Mouse (Mus musculus) MEL (cell line): ENCODE measurements around the gene Nrn1l. TPM values are rescaled to one million over a fixed set of nuclear protein-coding genes. Genes with fewer than 3 reads are reported as not detected.
A peak's percentile ranks its signal among the peaks of the same experiment; 100 is the strongest.

ENCODE experiments used
- DNase-seq: peaks from one replicate; pipeline ENCODE4 v3.0.0; 2011; ENCODE audit warnings: low read depth, low spot score
- H3K27ac ChIP-seq: 2 replicates; pipeline ENCODE4 v1.5.1; 2012; ENCODE audit warnings: low read depth, mild to moderate bottlenecking, control low read depth, low read length, moderate library complexity; ENCODE audit not compliant: control insufficient read depth
- H3K27me3 ChIP-seq, 2 experiments: fragments of 150-350 bp in 1 of 2; sonication (generic) in 1 of 2; 2 replicates each; pipeline ENCODE4 v1.6.1; 2012; ENCODE audit warnings: low read length in 2 of 2, mild to moderate bottlenecking in 2 of 2, improper control_type of control experiment in 1 of 2, moderate library complexity in 1 of 2; ENCODE audit not compliant: insufficient read depth in 2 of 2, control insufficient read depth in 1 of 2
- H3K36me3 ChIP-seq, 2 experiments: 2 replicates each; pipeline ENCODE4 v1.6.1; 2012 to 2014; ENCODE audit warnings: low read length in 2 of 2, improper control_type of control experiment in 1 of 2, inconsistent platforms in 1 of 2, mild to moderate bottlenecking in 1 of 2; ENCODE audit not compliant: insufficient read depth in 2 of 2, control insufficient read depth in 1 of 2
- H3K4me1 ChIP-seq, 2 experiments: fragments of 150-350 bp in 1 of 2; sonication (generic) in 1 of 2; 2 replicates each; pipeline ENCODE4 v1.6.1; 2012; ENCODE audit warnings: low read length in 2 of 2, improper control_type of control experiment in 1 of 2, mild to moderate bottlenecking in 1 of 2; ENCODE audit not compliant: insufficient read depth in 2 of 2, control insufficient read depth in 1 of 2
- H3K4me3 ChIP-seq, 2 experiments: fragments of 150-350 bp in 1 of 2; sonication (generic) in 1 of 2; 2 replicates each; pipeline ENCODE4 v1.5.1; 2012; ENCODE audit warnings: low read depth in 2 of 2, low read length in 2 of 2, mild to moderate bottlenecking in 2 of 2, moderate library complexity in 2 of 2, control low read depth in 1 of 2, improper control_type of control experiment in 1 of 2; ENCODE audit not compliant: control insufficient read depth in 1 of 2, insufficient read depth in 1 of 2
- H3K79me2 ChIP-seq: 2 replicates; pipeline ENCODE4 v1.6.1; 2012; ENCODE audit warnings: mild to moderate bottlenecking, low read length, moderate library complexity; ENCODE audit not compliant: control insufficient read depth, poor library complexity, insufficient read depth
- H3K9ac ChIP-seq: 2 replicates; pipeline ENCODE4 v1.6.1; 2012; ENCODE audit warnings: low read depth, mild to moderate bottlenecking, control low read depth, low read length, moderate library complexity; ENCODE audit not compliant: control insufficient read depth, poor library complexity, severe bottlenecking
- H3K9me3 ChIP-seq: fragments of 150-350 bp; sonication (generic); replicated peaks from 2 replicates; pipeline ENCODE4 v1.6.1; 2012; ENCODE audit warnings: mild to moderate bottlenecking, low read length, improper control_type of control experiment, moderate library complexity; ENCODE audit not compliant: insufficient read depth
- BHLHE40 ChIP-seq: IDR thresholded peaks from 2 replicates; pipeline ENCODE4 v1.6.1; 2012; ENCODE audit warnings: low read depth, mild to moderate bottlenecking, inconsistent platforms, low read length, improper control_type of control experiment, borderline replicate concordance
- CHD2 ChIP-seq: IDR thresholded peaks from 2 replicates; pipeline ENCODE4 v1.6.1; 2011; ENCODE audit warnings: low read length, improper control_type of control experiment
- CTCF ChIP-seq, 3 experiments: IDR thresholded peaks in 2 of 3; conservative IDR thresholded peaks in 1 of 3; 2 replicates each; pipeline ENCODE4 v1.5.1; 2011 to 2012; ENCODE audit warnings: low read length in 3 of 3, low read depth in 2 of 3, mild to moderate bottlenecking in 2 of 3, improper control_type of control experiment in 1 of 3, inconsistent platforms in 1 of 3, mixed read lengths in 1 of 3, moderate library complexity in 1 of 3; ENCODE audit not compliant: control insufficient read depth in 1 of 3, insufficient read depth in 1 of 3, poor library complexity in 1 of 3, severe bottlenecking in 1 of 3
- E2F4 ChIP-seq: IDR thresholded peaks from 2 replicates; pipeline ENCODE4 v1.6.1; 2011; ENCODE audit warnings: low read depth, low read length, improper control_type of control experiment, borderline replicate concordance
- ELF1 ChIP-seq: IDR thresholded peaks from 2 replicates; pipeline ENCODE4 v1.6.1; 2014; ENCODE audit warnings: low read depth, mild to moderate bottlenecking, inconsistent platforms, low read length, improper control_type of control experiment, moderate library complexity
- EP300 ChIP-seq, 2 experiments: IDR thresholded peaks; 2 replicates each; pipeline ENCODE4 v1.6.1; 2011; ENCODE audit warnings: improper control_type of control experiment in 2 of 2, low read length in 2 of 2, low read depth in 1 of 2, mild to moderate bottlenecking in 1 of 2
- ETS1 ChIP-seq: IDR thresholded peaks from 2 replicates; pipeline ENCODE4 v1.6.1; 2012; ENCODE audit warnings: low read depth, mild to moderate bottlenecking, inconsistent platforms, low read length, improper control_type of control experiment, moderate library complexity
- GABPA ChIP-seq: IDR thresholded peaks from 2 replicates; pipeline ENCODE4 v1.6.1; 2012; ENCODE audit warnings: low read depth, mild to moderate bottlenecking, inconsistent platforms, low read length, improper control_type of control experiment, moderate library complexity
- GATA1 ChIP-seq: IDR thresholded peaks from 2 replicates; pipeline ENCODE4 v1.6.1; 2011; ENCODE audit warnings: low read depth, low read length, improper control_type of control experiment
- HCFC1 ChIP-seq: IDR thresholded peaks from 2 replicates; pipeline ENCODE4 v1.6.1; 2012; ENCODE audit warnings: low read depth, mild to moderate bottlenecking, inconsistent platforms, low read length, improper control_type of control experiment, moderate library complexity
- JUND ChIP-seq: IDR thresholded peaks from 2 replicates; pipeline ENCODE4 v1.6.1; 2011; ENCODE audit warnings: low read depth, mild to moderate bottlenecking, improper control_type of control experiment, low read length
- KAT2A ChIP-seq: conservative IDR thresholded peaks from 2 replicates; pipeline ENCODE4 v1.6.1; 2012; ENCODE audit warnings: low read depth, low read length, improper control_type of control experiment, inconsistent platforms
- MAFK ChIP-seq: IDR thresholded peaks from 2 replicates; pipeline ENCODE4 v1.6.1; 2011; ENCODE audit warnings: low read depth, mild to moderate bottlenecking, low read length, improper control_type of control experiment, borderline replicate concordance
- MAX ChIP-seq: IDR thresholded peaks from 2 replicates; pipeline ENCODE4 v1.6.1; 2011; ENCODE audit warnings: low read length, improper control_type of control experiment
- MAZ ChIP-seq: IDR thresholded peaks from 2 replicates; pipeline ENCODE4 v1.6.1; 2012; ENCODE audit warnings: low read depth, mild to moderate bottlenecking, inconsistent platforms, low read length, improper control_type of control experiment
- MEF2A ChIP-seq: IDR thresholded peaks from 2 replicates; pipeline ENCODE4 v1.6.1; 2014; ENCODE audit warnings: low read depth, mild to moderate bottlenecking, inconsistent platforms, low read length, improper control_type of control experiment; ENCODE audit not compliant: poor library complexity, insufficient replicate concordance, severe bottlenecking; ENCODE audit errors: extremely low read depth
- MXI1 ChIP-seq: IDR thresholded peaks from 2 replicates; pipeline ENCODE4 v1.6.1; 2011; ENCODE audit warnings: mild to moderate bottlenecking, low read depth, low read length, improper control_type of control experiment
- MYB ChIP-seq: IDR thresholded peaks from 2 replicates; pipeline ENCODE4 v1.6.1; 2011; ENCODE audit warnings: mild to moderate bottlenecking, low read depth, low read length, improper control_type of control experiment
- MYC ChIP-seq: IDR thresholded peaks from 2 replicates; pipeline ENCODE4 v1.6.1; 2011; ENCODE audit warnings: low read depth, mild to moderate bottlenecking, low read length, improper control_type of control experiment, moderate library complexity
- NRF1 ChIP-seq: IDR thresholded peaks from 2 replicates; pipeline ENCODE4 v1.6.1; 2014; ENCODE audit warnings: low read depth, mild to moderate bottlenecking, inconsistent platforms, low read length, improper control_type of control experiment, moderate library complexity; ENCODE audit not compliant: poor library complexity, insufficient read depth, severe bottlenecking
- POLR2AphosphoS2 ChIP-seq: IDR thresholded peaks from 2 replicates; pipeline ENCODE4 v1.6.1; 2011; ENCODE audit warnings: low read length, improper control_type of control experiment
- POLR2AphosphoS5 ChIP-seq: IDR thresholded peaks from 2 replicates; pipeline ENCODE4 v1.6.1; 2012; ENCODE audit warnings: low read depth, borderline replicate concordance, mild to moderate bottlenecking, inconsistent platforms, low read length, moderate library complexity, mixed read lengths
- RAD21 ChIP-seq: IDR thresholded peaks from 2 replicates; pipeline ENCODE4 v1.6.1; 2011; ENCODE audit warnings: mild to moderate bottlenecking, low read depth, low read length, improper control_type of control experiment
- RCOR1 ChIP-seq: IDR thresholded peaks from 2 replicates; pipeline ENCODE4 v1.6.1; 2012; ENCODE audit warnings: low read depth, mild to moderate bottlenecking, inconsistent platforms, low read length, improper control_type of control experiment
- SIN3A ChIP-seq: IDR thresholded peaks from 2 replicates; pipeline ENCODE4 v1.6.1; 2012; ENCODE audit warnings: low read length, improper control_type of control experiment, inconsistent platforms
- SMC3 ChIP-seq: IDR thresholded peaks from 2 replicates; pipeline ENCODE4 v1.6.1; 2011; ENCODE audit warnings: low read depth, low read length, improper control_type of control experiment
- TAL1 ChIP-seq: IDR thresholded peaks from 2 replicates; pipeline ENCODE4 v1.6.1; 2012; ENCODE audit warnings: mild to moderate bottlenecking, inconsistent platforms, low read length, moderate library complexity, mixed read lengths
- TBP ChIP-seq: IDR thresholded peaks from 2 replicates; pipeline ENCODE4 v1.8.0; 2011; ENCODE audit warnings: low read depth, low read length, improper control_type of control experiment
- TCF12 ChIP-seq: IDR thresholded peaks from 2 replicates; pipeline ENCODE4 v1.6.1; 2014; ENCODE audit warnings: low read depth, mild to moderate bottlenecking, inconsistent platforms, low read length, improper control_type of control experiment, moderate library complexity
- UBTF ChIP-seq: IDR thresholded peaks from 2 replicates; pipeline ENCODE4 v1.6.1; 2012; ENCODE audit warnings: low read depth, mild to moderate bottlenecking, inconsistent platforms, low read length, improper control_type of control experiment, moderate library complexity, borderline replicate concordance; ENCODE audit not compliant: insufficient read depth
- USF2 ChIP-seq, 2 experiments: IDR thresholded peaks; 2 replicates each; pipeline ENCODE4 v1.6.1; 2011 to 2012; ENCODE audit warnings: improper control_type of control experiment in 2 of 2, low read length in 2 of 2, borderline replicate concordance in 1 of 2, inconsistent platforms in 1 of 2, low read depth in 1 of 2, mild to moderate bottlenecking in 1 of 2; ENCODE audit not compliant: insufficient read depth in 1 of 2
- ZC3H11A ChIP-seq: IDR thresholded peaks from 2 replicates; pipeline ENCODE4 v1.6.1; 2012; ENCODE audit warnings: low read depth, mild to moderate bottlenecking, inconsistent platforms, low read length, improper control_type of control experiment
- ZKSCAN1 ChIP-seq: IDR thresholded peaks from 2 replicates; pipeline ENCODE4 v1.6.1; 2012; ENCODE audit warnings: low read depth, mild to moderate bottlenecking, inconsistent platforms, low read length, improper control_type of control experiment, moderate library complexity
- ZMIZ1 ChIP-seq: IDR thresholded peaks from 2 replicates; pipeline ENCODE4 v1.6.1; 2012; ENCODE audit warnings: low read depth, mild to moderate bottlenecking, inconsistent platforms, low read length, improper control_type of control experiment, moderate library complexity
- ZNF384 ChIP-seq: IDR thresholded peaks from 2 replicates; pipeline ENCODE4 v1.6.1; 2012; ENCODE audit warnings: low read depth, mild to moderate bottlenecking, inconsistent platforms, low read length, improper control_type of control experiment
- polyA plus RNA-seq, 2 experiments: library from polyadenylated mRNA; stranded (reverse) in 1 of 2; unstranded in 1 of 2; fragments of >175 nt in 1 of 2; fragments of >200 nt in 1 of 2; gene quantifications; 2 replicates each; pipeline versions ENCODE4 v1.2.1 to v1.2.4; 2012; ENCODE audit warnings: low replicate concordance in 2 of 2, low read depth in 1 of 2; ENCODE audit not compliant: insufficient read length in 2 of 2, insufficient read depth in 1 of 2, missing spikeins in 1 of 2
- total RNA-seq: library from RNA; depleted of rRNA; stranded (reverse); fragments of 300-350 nt; gene quantifications from 2 replicates; pipeline ENCODE4 v1.2.3, GENCODE M21; 2012

The Nrn1l gene
- total and polyA plus RNA-seq, 3 experiments: 0.39 TPM; not detected in 2

- Histone ChIP-seq H3K27me3 (no peaks in the 10 kb centered on the region), H3K4me1 (peaks cover 5 to 8% of the 10 kb centered on the region in 2 experiments), H3K79me2 (peaks cover 6% of the 10 kb centered on the region; the same call in 1 of the 2 replicates), H3K9ac (peak within 1 kb of the TSS; percentile 96), H3K27ac (peak within 1 kb of the TSS; percentile 83), H3K4me3 (peak within 1 kb of the TSS; percentile 67 to 94), H3K9me3 (no peaks in the 10 kb centered on the region), H3K36me3 (peaks cover 0 to 6% of the 10 kb centered on the region in 2 experiments; a peak in 3 of 4 replicates)
- DNase-seq: peak; percentile 96
- TF ChIP-seq ELF1: peak; percentile 70; the same call in 1 of the 2 replicates
- TF ChIP-seq POLR2AphosphoS2: no peak; the same call in 1 of the 2 replicates
- no peak for TF ChIP-seq USF2 (IDR thresholded peaks at IDR 0.05; ENCODE audit: borderline replicate concordance in 1 of 2, insufficient read depth in 1 of 2, low read depth in 1 of 2, low read length in 2 of 2)
- TF ChIP-seq HCFC1: peak; percentile 90
- TF ChIP-seq E2F4: no peak
- peak; percentile 48; the same call in 1 of the 2 replicates for TF ChIP-seq ETS1
- no peak for TF ChIP-seq BHLHE40
- no peak for TF ChIP-seq CTCF (IDR thresholded peaks at IDR 0.05 in 2 of 3, conservative IDR thresholded peaks at IDR 0.05 in 1 of 3; ENCODE audit: control insufficient read depth in 1 of 3, insufficient read depth in 1 of 3, low read depth in 2 of 3, low read length in 3 of 3, poor library complexity in 1 of 3, severe bottlenecking in 1 of 3)
- no peak for TF ChIP-seq EP300 (IDR thresholded peaks at IDR 0.05; ENCODE audit: low read depth in 1 of 2, low read length in 2 of 2)
- no peak for TF ChIP-seq ZKSCAN1
- TF ChIP-seq JUND: no peak
- TF ChIP-seq MAZ: peak; percentile 91
- peak; percentile 69; the same call in 1 of the 2 replicates for TF ChIP-seq KAT2A
- no peak for TF ChIP-seq RCOR1
- no peak for TF ChIP-seq POLR2AphosphoS5
- no peak for TF ChIP-seq RAD21
- 0 out of 2 replicates have a peak, but pooled peaks have one; percentile 21 for TF ChIP-seq ZC3H11A
- TF ChIP-seq GABPA: peak; percentile 81; the same call in 1 of the 2 replicates
- TF ChIP-seq CHD2: no peak
- TF ChIP-seq TCF12: peak; percentile 74
- TF ChIP-seq MXI1: no peak
- TF ChIP-seq UBTF: 0 out of 2 replicates have a peak, but pooled peaks have one; percentile 43
- TF ChIP-seq GATA1: no peak
- peak; percentile 38; the same call in 1 of the 2 replicates for TF ChIP-seq NRF1
- no peak for TF ChIP-seq MYB
- TF ChIP-seq ZMIZ1: peak; percentile 71; the same call in 1 of the 2 replicates
- TF ChIP-seq MEF2A: no peak
- peak; percentile 90 for TF ChIP-seq SIN3A
- no peak for TF ChIP-seq MAFK
- no peak for TF ChIP-seq TBP
- TF ChIP-seq MAX: 0 out of 2 replicates have a peak, but pooled peaks have one; percentile 45
- no peak for TF ChIP-seq MYC
- peak; percentile 20; the same call in 1 of the 2 replicates for TF ChIP-seq ZNF384
- no peak for TF ChIP-seq SMC3
- no peak for TF ChIP-seq TAL1
Measured at GRCm38 (mm10) chr8:105900180-105900940, 7.0 kb downstream of the Nrn1l start, which contains the start of gene Pskh1. Gene Pskh1, plus strand, starts transcription at chr8:105900441.
